Mouse (Mus musculus) liver, postnatal 0 days (tissue): ENCODE measurements around the gene Fkbp9. TPM values are rescaled to one million over a fixed set of nuclear protein-coding genes. Genes with fewer than 3 reads are reported as not detected.

Source experiments
- ATAC-seq: fragments of 200-750 bp; cut with Nextera tagmentation; 2 replicates; pipeline ENCODE4 v1.8.0; 2017; ENCODE audit warnings: mild to moderate bottlenecking, moderate library complexity
- DNase-seq: peaks from one replicate; pipeline ENCODE4 v3.0.0-alpha.2; 2016
- H3K27ac ChIP-seq: fragments of 300-500 bp; sonication (generic); 2 replicates; pipeline ENCODE4 v1.5.1; 2014; ENCODE audit warnings: antibody characterized with exemption, moderate library complexity, mild to moderate bottlenecking, low read depth
- H3K27me3 ChIP-seq: fragments of 300-500 bp; sonication (generic); 2 replicates; pipeline ENCODE4 v1.6.1; 2014; ENCODE audit warnings: low read length, control low read depth, mixed read lengths; ENCODE audit not compliant: insufficient read depth
- H3K36me3 ChIP-seq: fragments of 300-500 bp; sonication (generic); replicated peaks from 2 replicates; pipeline ENCODE4 v1.6.1; 2014; ENCODE audit warnings: mild to moderate bottlenecking, control low read depth, low read length, moderate library complexity, mixed read lengths; ENCODE audit not compliant: insufficient read depth
- H3K4me1 ChIP-seq: fragments of 300-500 bp; sonication (generic); 2 replicates; pipeline ENCODE4 v1.6.1; 2014; ENCODE audit warnings: antibody characterized with exemption, mild to moderate bottlenecking, control low read depth; ENCODE audit not compliant: insufficient read depth
- H3K4me2 ChIP-seq: fragments of 300-500 bp; sonication (generic); 2 replicates; pipeline ENCODE4 v1.6.1; 2014; ENCODE audit warnings: low read depth, mild to moderate bottlenecking, low read length, moderate library complexity, mixed read lengths
- H3K4me3 ChIP-seq: fragments of 300-500 bp; sonication (generic); 2 replicates; pipeline ENCODE4 v1.5.1; 2014; ENCODE audit warnings: low read depth, low read length
- H3K9ac ChIP-seq: fragments of 300-500 bp; sonication (generic); replicated peaks from 2 replicates; pipeline ENCODE4 v1.6.1; 2014; ENCODE audit warnings: mild to moderate bottlenecking, moderate library complexity
- H3K9me3 ChIP-seq: fragments of 300-500 bp; sonication (generic); 2 replicates; pipeline ENCODE4 v1.6.1; 2016; ENCODE audit warnings: mild to moderate bottlenecking, control low read depth, low read length, mixed read lengths
- CTCF ChIP-seq: sonication (generic); IDR thresholded peaks from 2 replicates; pipeline ENCODE4 v1.5.1; 2016; ENCODE audit warnings: antibody characterized with exemption, low read depth
- EP300 ChIP-seq: IDR thresholded peaks from 2 replicates; pipeline ENCODE4 v1.6.1; 2016; ENCODE audit warnings: antibody characterized with exemption, low read depth, mild to moderate bottlenecking
- WGBS: fragments of 180-500 bp; shearing (Covaris S2); extraction: QIAGEN DNeasy Blood & Tissue Kit; methylation state at CpG from one replicate; pipeline ENCODE4 v1.1.7; 2014; ENCODE audit not compliant: insufficient replicate concordance; 5-methylcytosine and 5-hydroxymethylcytosine counted together
- polyA plus RNA-seq: library from polyadenylated mRNA; unstranded; fragments of >200 nt; fragmentation: Nextera tagmentation; extraction: Ambion mirVana; gene quantifications from 2 replicates; pipeline ENCODE4 v1.2.1, GENCODE M21; 2015

Gene Fkbp9
- polyA plus RNA-seq, 1 experiment from 2014 or later = 17.9 TPM

DNA sequence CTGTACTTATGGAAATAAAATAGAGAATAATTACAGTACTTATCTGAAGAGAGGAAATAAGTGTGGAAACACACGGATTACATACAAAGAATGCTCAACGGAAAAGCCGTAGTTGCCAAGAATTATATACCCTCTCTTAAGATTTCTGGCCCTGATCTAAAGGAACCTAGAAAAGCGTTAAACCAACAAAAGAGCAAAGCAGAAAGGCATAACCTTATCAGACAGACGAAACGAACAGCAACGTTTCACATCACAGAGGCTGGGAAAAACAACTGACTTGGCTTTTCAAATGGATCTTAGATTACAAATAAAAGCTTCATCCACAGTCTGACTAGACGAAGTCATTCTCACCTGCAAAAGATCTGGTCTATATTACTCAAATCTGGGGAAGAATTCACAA is 35.6 kb upstream of the Fkbp9 start:
- ATAC-seq (no peak), DNase-seq (no peak)
- no peaks in the 10 kb centered on the region for H3K36me3 ChIP-seq
- no peaks in the 10 kb centered on the region for H3K9me3 ChIP-seq
- H3K27me3 ChIP-seq = no peaks in the 10 kb centered on the region
- 3% methylated on average over 8 of the region's 8 CpGs for WGBS
- TF ChIP-seq CTCF (no peak), EP300 (no peak)
- H3K9ac ChIP-seq = peak overlapping the region; percentile 88
- peak overlapping the region; percentile 80 for H3K4me2 ChIP-seq
- peak overlapping the region; percentile 79 for H3K4me3 ChIP-seq
- peaks cover 28% of the 10 kb centered on the region for H3K4me1 ChIP-seq
- H3K27ac ChIP-seq = peak overlapping the region; percentile 100

GRCm38 (mm10) chr6:56796668-56797141 is 35.2 kb upstream of the Fkbp9 start:
- ATAC-seq = peak; percentile 40
- WGBS = under 1% methylated on average over 16 of the region's 16 CpGs

GRCm38 (mm10) chr6:56797311-56798151 is 34.3 kb upstream of the Fkbp9 start, which contains the start of gene Kbtbd2:
Gene Kbtbd2, minus strand, starts transcription at chr6:56797813.
- H3K27ac ChIP-seq = peak within 1 kb of the TSS; percentile 100
- H3K4me1 ChIP-seq = peaks cover 23% of the 10 kb centered on the region
- no peaks in the 10 kb centered on the region for H3K9me3 ChIP-seq
- no peaks in the 10 kb centered on the region for H3K36me3 ChIP-seq
- peak within 1 kb of the TSS; percentile 80 for H3K4me2 ChIP-seq
- H3K27me3 ChIP-seq = no peaks in the 10 kb centered on the region
- TF ChIP-seq EP300 = peak; percentile 36; the same call in 1 of the 2 replicates
- TF ChIP-seq CTCF = no peak
- peak; percentile 92 for ATAC-seq
- H3K4me3 ChIP-seq = peak within 1 kb of the TSS; percentile 79
- peak; percentile 94 for DNase-seq
- H3K9ac ChIP-seq = peak within 1 kb of the TSS; percentile 88
- WGBS = under 1% methylated on average over 81 of the region's 98 CpGs

More at GRCm38 (mm10) chr6:56796668-56797141, 35.2 kb upstream of the Fkbp9 start:
- H3K27ac ChIP-seq = peak overlapping the region; percentile 100
- H3K9me3 ChIP-seq = no peaks in the 10 kb centered on the region
- no peaks in the 10 kb centered on the region for H3K27me3 ChIP-seq
- peak; percentile 58 for DNase-seq
- peaks cover 23% of the 10 kb centered on the region for H3K4me1 ChIP-seq
- TF ChIP-seq EP300 = no peak
- no peak for TF ChIP-seq CTCF
- H3K4me3 ChIP-seq = peak overlapping the region; percentile 79
- H3K4me2 ChIP-seq = peak overlapping the region; percentile 80
- peak overlapping the region; percentile 88 for H3K9ac ChIP-seq
- no peaks in the 10 kb centered on the region for H3K36me3 ChIP-seq

DNA sequence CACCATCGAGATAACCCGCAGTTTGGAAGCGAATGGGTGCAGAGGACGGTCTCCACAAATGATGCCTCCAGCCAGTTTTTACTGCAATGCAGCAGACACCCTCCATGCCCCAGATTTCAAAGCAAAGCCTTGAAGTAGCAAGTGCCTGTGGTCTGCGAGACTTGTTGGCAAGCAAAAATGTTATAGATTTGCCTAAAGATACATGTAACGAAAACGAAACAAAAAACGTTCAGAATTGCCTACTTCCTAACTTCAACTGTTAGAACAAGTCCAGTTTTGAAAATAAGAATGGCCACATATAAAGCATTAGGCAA is 33.8 kb upstream of the Fkbp9 start:
- no peaks in the 10 kb centered on the region for H3K36me3 ChIP-seq
- H3K4me1 ChIP-seq = peaks cover 23% of the 10 kb centered on the region
- peak overlapping the region; percentile 80 for H3K4me2 ChIP-seq
- WGBS = 8% methylated on average over 8 of the region's 8 CpGs
- H3K9ac ChIP-seq = peak overlapping the region; percentile 88
- H3K27ac ChIP-seq = peak overlapping the region; percentile 100
- H3K27me3 ChIP-seq = no peaks in the 10 kb centered on the region
- DNase-seq = no peak
- TF ChIP-seq CTCF = no peak
- no peak for TF ChIP-seq EP300
- no peak; the same call in 1 of the 2 replicates for ATAC-seq
- H3K4me3 ChIP-seq = peak overlapping the region; percentile 79
- no peaks in the 10 kb centered on the region for H3K9me3 ChIP-seq

GRCm38 (mm10) chr6:56805026-56805425 is 26.8 kb upstream of the Fkbp9 start:
- H3K27me3 ChIP-seq = no peaks in the 10 kb centered on the region
- H3K36me3 ChIP-seq = no peaks in the 10 kb centered on the region
- H3K4me3 ChIP-seq = no peak overlapping the region
- H3K27ac ChIP-seq = no peak overlapping the region
- H3K4me1 ChIP-seq = no peaks in the 10 kb centered on the region
- 86% methylated on average over 4 of the region's 4 CpGs for WGBS
- H3K9ac ChIP-seq = no peak overlapping the region
- DNase-seq (no peak), ATAC-seq (no peak)
- H3K9me3 ChIP-seq = no peaks in the 10 kb centered on the region
- no peak overlapping the region for H3K4me2 ChIP-seq
- TF ChIP-seq CTCF (no peak), EP300 (no peak)

- H3K4me1 ChIP-seq = no peaks in the 10 kb centered on the region
- no peaks in the 10 kb centered on the region for H3K36me3 ChIP-seq
- no peak for DNase-seq
- no peak overlapping the region for H3K27ac ChIP-seq
- no peak overlapping the region for H3K4me3 ChIP-seq
- no peaks in the 10 kb centered on the region for H3K27me3 ChIP-seq
- no peak overlapping the region for H3K4me2 ChIP-seq
- no peak for ATAC-seq
- TF ChIP-seq EP300 (no peak), CTCF (no peak)
- no peak overlapping the region for H3K9ac ChIP-seq
- WGBS = 59% methylated on average over 2 of the region's 2 CpGs
- no peaks in the 10 kb centered on the region for H3K9me3 ChIP-seq
These were observed 25.7 kb upstream of the Fkbp9 start for GRCm38 (mm10) chr6:56806195-56806594.
